Mouse (Mus musculus): ENCODE measurements around the gene Herc2.
"Not testable (repeated sequence)": the region's sequence is repeated elsewhere in the genome, so short reads cannot be mapped to it uniquely, and the experiment has no call there.

GRCm38 (mm10) chr7:56014002-56014702, 35.8 kb upstream of the Herc2 start:
- TF ChIP-seq CTCF (IDR thresholded peaks at IDR 0.05; ENCODE audit: low read depth, low read length); GATA1 (IDR thresholded peaks at IDR 0.05; ENCODE audit: borderline replicate concordance, low read length): not testable (repeated sequence)
